Mouse (Mus musculus): ENCODE measurements around the gene Mknk2. TPM values are rescaled to one million over a fixed set of nuclear protein-coding genes. Genes with fewer than 3 reads are reported as not detected.

Mknk2 gene
- polyA plus RNA-seq, 1 experiment from 2014 or later, result 83.6 TPM

GRCm38 (mm10) chr10:80698605-80699004 lies 20.7 kb upstream of the Mknk2 start:
- ATAC-seq (ENCODE audit: low FRiP score, low read depth), result no peak
- no peaks in the 10 kb centered on the region for H3K27me3 ChIP-seq
- no peaks in the 10 kb centered on the region for H3K9me3 ChIP-seq
- H3K36me3 ChIP-seq, result peaks cover 27% of the 10 kb centered on the region
- H3K4me2 ChIP-seq (replicated peaks), result no peak overlapping the region
- H3K4me3 ChIP-seq, result no peak overlapping the region
- H3K4me1 ChIP-seq, result peaks cover 28% of the 10 kb centered on the region
- H3K9ac ChIP-seq (replicated peaks), result 0 out of 2 replicates have a peak overlapping the region, but pooled peaks have one; percentile 20
- H3K27ac ChIP-seq (replicated peaks), result no peak overlapping the region
- 94% methylated on average over 9 of the region's 9 CpGs for WGBS

GRCm38 (mm10) chr10:80697812-80698211 lies 19.9 kb upstream of the Mknk2 start:
- H3K27ac ChIP-seq (replicated peaks), result no peak overlapping the region
- H3K4me1 ChIP-seq, result peaks cover 20% of the 10 kb centered on the region
- no peaks in the 10 kb centered on the region for H3K9me3 ChIP-seq
- no peak overlapping the region for H3K9ac ChIP-seq (replicated peaks)
- no peak for ATAC-seq (ENCODE audit: low FRiP score, low read depth)
- no peak overlapping the region for H3K4me2 ChIP-seq (replicated peaks)
- no peak overlapping the region for H3K4me3 ChIP-seq
- H3K27me3 ChIP-seq, result no peaks in the 10 kb centered on the region
- peaks cover 34% of the 10 kb centered on the region for H3K36me3 ChIP-seq
- 77% methylated on average over 9 of the region's 9 CpGs for WGBS

GRCm38 (mm10) chr10:80697393-80697787 lies 19.5 kb upstream of the Mknk2 start:
- ATAC-seq (ENCODE audit: low FRiP score, low read depth), result no peak
- H3K4me2 ChIP-seq (replicated peaks), result no peak overlapping the region
- WGBS, result 90% methylated on average over 8 of the region's 8 CpGs
- no peak overlapping the region for H3K9ac ChIP-seq (replicated peaks)
- peaks cover 36% of the 10 kb centered on the region for H3K36me3 ChIP-seq
- H3K4me1 ChIP-seq, result peaks cover 17% of the 10 kb centered on the region
- H3K4me3 ChIP-seq, result no peak overlapping the region
- H3K9me3 ChIP-seq, result no peaks in the 10 kb centered on the region
- no peak overlapping the region for H3K27ac ChIP-seq (replicated peaks)
- no peaks in the 10 kb centered on the region for H3K27me3 ChIP-seq

GRCm38 (mm10) chr10:80696502-80697392 lies 18.8 kb upstream of the Mknk2 start:
- Histone ChIP-seq H3K9ac (replicated peaks) (0 out of 2 replicates have a peak overlapping the region, but pooled peaks have one; percentile 1), H3K36me3 (peaks cover 36% of the 10 kb centered on the region), H3K27me3 (no peaks in the 10 kb centered on the region), H3K4me3 (no peak overlapping the region), H3K27ac (replicated peaks) (no peak overlapping the region), H3K4me2 (replicated peaks) (no peak overlapping the region), H3K4me1 (peaks cover 17% of the 10 kb centered on the region), H3K9me3 (no peaks in the 10 kb centered on the region)
- no peak for ATAC-seq (ENCODE audit: low FRiP score, low read depth)
- 75% methylated on average over 11 of the region's 12 CpGs for WGBS

GRCm38 (mm10) chr10:80695801-80696501 lies 18.0 kb upstream of the Mknk2 start:
- Histone ChIP-seq H3K4me1 (peaks cover 12% of the 10 kb centered on the region), H3K9ac (replicated peaks) (no peak overlapping the region), H3K4me2 (replicated peaks) (no peak overlapping the region), H3K36me3 (peaks cover 40% of the 10 kb centered on the region), H3K27me3 (no peaks in the 10 kb centered on the region), H3K9me3 (no peaks in the 10 kb centered on the region), H3K27ac (replicated peaks) (no peak overlapping the region), H3K4me3 (no peak overlapping the region)
- WGBS, result 77% methylated on average over 10 of the region's 10 CpGs
- no peak for ATAC-seq (ENCODE audit: low FRiP score, low read depth)

GRCm38 (mm10) chr10:80695186-80695585 lies 17.3 kb upstream of the Mknk2 start:
- Histone ChIP-seq H3K9ac (replicated peaks) (no peak overlapping the region), H3K36me3 (peaks cover 47% of the 10 kb centered on the region), H3K4me2 (replicated peaks) (no peak overlapping the region), H3K27ac (replicated peaks) (no peak overlapping the region), H3K4me3 (no peak overlapping the region), H3K27me3 (no peaks in the 10 kb centered on the region), H3K4me1 (peaks cover 4% of the 10 kb centered on the region; the same call in 1 of the 2 replicates), H3K9me3 (no peaks in the 10 kb centered on the region)
- ATAC-seq (ENCODE audit: low FRiP score, low read depth), result no peak
- whole genome bisulfite sequencing, result 89% methylated on average over 2 of the region's 2 CpGs

- WGBS, result 88% methylated on average over 13 of the region's 13 CpGs
- H3K27ac ChIP-seq (replicated peaks), result no peak overlapping the region
- no peaks in the 10 kb centered on the region for H3K9me3 ChIP-seq
- no peaks in the 10 kb centered on the region for H3K27me3 ChIP-seq
- no peak for ATAC-seq (ENCODE audit: low FRiP score, low read depth)
- no peak overlapping the region for H3K4me2 ChIP-seq (replicated peaks)
- no peaks in the 10 kb centered on the region; the same call in 1 of the 2 replicates for H3K4me1 ChIP-seq
- H3K9ac ChIP-seq (replicated peaks), result no peak overlapping the region
- H3K4me3 ChIP-seq, result no peak overlapping the region
- peaks cover 56% of the 10 kb centered on the region for H3K36me3 ChIP-seq
Observed at GRCm38 (mm10) chr10:80694159-80694938, 16.4 kb upstream of the Mknk2 start.

GRCm38 (mm10) chr10:80693401-80694045 lies 15.6 kb upstream of the Mknk2 start:
- no peaks in the 10 kb centered on the region for H3K9me3 ChIP-seq
- H3K4me2 ChIP-seq (replicated peaks), result no peak overlapping the region
- H3K4me1 ChIP-seq, result no peaks in the 10 kb centered on the region; the same call in 1 of the 2 replicates
- no peak overlapping the region for H3K4me3 ChIP-seq
- peaks cover 55% of the 10 kb centered on the region for H3K36me3 ChIP-seq
- no peak overlapping the region for H3K9ac ChIP-seq (replicated peaks)
- 94% methylated on average over 12 of the region's 12 CpGs for WGBS
- ATAC-seq (ENCODE audit: low FRiP score, low read depth), result no peak
- no peaks in the 10 kb centered on the region for H3K27me3 ChIP-seq
- no peak overlapping the region for H3K27ac ChIP-seq (replicated peaks)

- Histone ChIP-seq H3K4me3 (no peak overlapping the region), H3K4me1 (no peaks in the 10 kb centered on the region), H3K4me2 (replicated peaks) (no peak overlapping the region), H3K27me3 (no peaks in the 10 kb centered on the region), H3K9me3 (no peaks in the 10 kb centered on the region), H3K27ac (replicated peaks) (no peak overlapping the region), H3K9ac (replicated peaks) (no peak overlapping the region), H3K36me3 (peaks cover 57% of the 10 kb centered on the region)
- WGBS, result 82% methylated on average over 14 of the region's 14 CpGs
- ATAC-seq (ENCODE audit: low FRiP score, low read depth), result no peak
Observed at GRCm38 (mm10) chr10:80692249-80693165, 14.6 kb upstream of the Mknk2 start.

GRCm38 (mm10) chr10:80687850-80688249 lies 9.9 kb upstream of the Mknk2 start:
- ATAC-seq (ENCODE audit: low FRiP score, low read depth), result no peak
- Histone ChIP-seq H3K36me3 (peaks cover 73% of the 10 kb centered on the region), H3K4me2 (replicated peaks) (no peak overlapping the region), H3K4me3 (no peak overlapping the region), H3K27me3 (no peaks in the 10 kb centered on the region), H3K9ac (replicated peaks) (no peak overlapping the region), H3K4me1 (no peaks in the 10 kb centered on the region), H3K27ac (replicated peaks) (no peak overlapping the region), H3K9me3 (no peaks in the 10 kb centered on the region)
- WGBS, result 45% methylated on average over 5 of the region's 5 CpGs
